ENCODE assay signal across 17 mouse cellular contexts in genomic region chr6:135672003-135672402, GRCm38 (mm10).
"Had no signal": no experiment of that assay in that cellular context is flagged by ENCODE, and none has a peak within 500 bp of the region (broad histone marks: within the 10 kb centered on the region; RNA-seq: fewer than 3 reads in every experiment).

No protein-coding gene starts in this region.

- H3K27ac ChIP-seq: limb, embryonic 12.5 days; limb, embryonic 15.5 days; liver, embryonic 14.5 days; macrophage; midbrain, embryonic 12.5 days had no signal

- DNase-seq: kidney, adult 11 months; kidney, adult 9 months; kidney, postnatal 10 days; kidney, postnatal 36 days; layer of hippocampus, adult 9-11 months; left cerebral cortex, postnatal 4 days; liver, postnatal 0 days; lung, embryonic 14.5 days; right cerebral cortex, adult 18-20 months; right cerebral cortex, postnatal 14 days; right cerebral cortex, postnatal 4 days; thymus, postnatal 25 days had no signal

- H3K4me3 ChIP-seq: limb, embryonic 12.5 days; limb, embryonic 15.5 days; midbrain, embryonic 12.5 days had no signal

- H3K27me3 ChIP-seq: limb, embryonic 12.5 days; limb, embryonic 15.5 days; midbrain, embryonic 12.5 days had no signal

- H3K36me3 ChIP-seq: limb, embryonic 12.5 days; limb, embryonic 15.5 days; midbrain, embryonic 12.5 days had no signal

- H3K9me3 ChIP-seq: limb, embryonic 12.5 days; limb, embryonic 15.5 days; midbrain, embryonic 12.5 days had no signal

- H3K4me1 ChIP-seq: limb, embryonic 12.5 days; limb, embryonic 15.5 days; midbrain, embryonic 12.5 days had no signal
